Mouse (Mus musculus) adrenal gland, postnatal 25 days (tissue): Measurements from ENCODE around the gene Invs. TPM values are rescaled to one million over a fixed set of nuclear protein-coding genes. Genes with fewer than 3 reads are reported as not detected.
"Not testable (repeated sequence)": the region's sequence is repeated elsewhere in the genome, so short reads cannot be mapped to it uniquely, and the experiment has no call there.

Experiments used
- DNase-seq: peaks from one replicate; pipeline ENCODE4 v3.0.0; 2021; ENCODE audit warnings: mixed read lengths
- total RNA-seq: library from RNA; stranded (reverse); gene quantifications from 2 replicates; pipeline ENCODE4 v1.2.3, GENCODE M21; 2021

Invs gene
- total RNA-seq, 1 experiment from 2014 or later: 13.6 TPM

DNA sequence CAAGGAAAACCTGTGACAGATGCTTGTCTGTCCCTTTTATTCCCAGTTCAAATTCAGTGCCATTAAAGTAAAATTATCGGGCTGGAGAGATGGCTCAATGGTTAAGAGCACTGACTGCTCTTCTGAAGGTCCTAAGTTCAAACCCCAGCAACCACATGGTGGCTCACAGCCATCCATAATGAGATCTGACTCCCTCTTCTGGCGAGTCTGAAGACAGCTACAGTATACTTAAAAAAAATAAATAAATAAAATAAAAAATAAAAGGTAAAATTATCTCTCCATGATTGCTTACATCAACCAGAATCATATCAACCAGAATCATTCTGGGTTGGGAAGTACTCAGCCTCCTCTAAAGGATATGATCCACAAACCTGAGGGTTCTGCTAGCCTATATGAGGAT, 48.5 kb downstream of the Invs start:
- DNase-seq: no peak

DNA sequence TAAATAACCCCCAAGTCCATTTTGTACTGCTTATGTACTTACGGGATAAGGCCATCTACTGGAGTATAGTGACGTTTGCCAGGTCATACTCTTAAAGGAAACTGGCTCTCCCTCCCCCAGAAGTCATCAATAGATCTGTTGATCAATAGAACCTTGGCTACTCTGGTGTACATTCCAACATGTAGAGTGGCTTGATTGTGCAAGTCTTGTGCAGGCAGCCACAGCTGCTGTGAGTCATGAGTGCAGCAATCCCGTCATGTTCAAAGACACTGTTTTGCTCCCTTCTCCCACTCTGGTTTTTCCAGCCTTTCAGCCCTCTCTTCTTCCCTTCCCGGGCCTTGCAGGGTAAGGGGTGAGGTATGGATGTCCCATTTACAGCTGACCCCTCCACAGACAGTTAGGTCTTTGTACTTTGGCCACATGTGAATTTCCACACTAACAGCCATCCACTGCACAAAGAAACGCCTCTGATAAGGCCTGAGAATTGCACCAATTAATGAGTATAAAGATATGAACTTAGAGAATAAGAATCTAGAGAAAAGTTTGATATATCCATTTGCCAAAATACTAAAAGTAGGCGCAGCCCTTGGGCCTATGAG, 53.0 kb downstream of the Invs start:
- no peak for DNase-seq

DNA sequence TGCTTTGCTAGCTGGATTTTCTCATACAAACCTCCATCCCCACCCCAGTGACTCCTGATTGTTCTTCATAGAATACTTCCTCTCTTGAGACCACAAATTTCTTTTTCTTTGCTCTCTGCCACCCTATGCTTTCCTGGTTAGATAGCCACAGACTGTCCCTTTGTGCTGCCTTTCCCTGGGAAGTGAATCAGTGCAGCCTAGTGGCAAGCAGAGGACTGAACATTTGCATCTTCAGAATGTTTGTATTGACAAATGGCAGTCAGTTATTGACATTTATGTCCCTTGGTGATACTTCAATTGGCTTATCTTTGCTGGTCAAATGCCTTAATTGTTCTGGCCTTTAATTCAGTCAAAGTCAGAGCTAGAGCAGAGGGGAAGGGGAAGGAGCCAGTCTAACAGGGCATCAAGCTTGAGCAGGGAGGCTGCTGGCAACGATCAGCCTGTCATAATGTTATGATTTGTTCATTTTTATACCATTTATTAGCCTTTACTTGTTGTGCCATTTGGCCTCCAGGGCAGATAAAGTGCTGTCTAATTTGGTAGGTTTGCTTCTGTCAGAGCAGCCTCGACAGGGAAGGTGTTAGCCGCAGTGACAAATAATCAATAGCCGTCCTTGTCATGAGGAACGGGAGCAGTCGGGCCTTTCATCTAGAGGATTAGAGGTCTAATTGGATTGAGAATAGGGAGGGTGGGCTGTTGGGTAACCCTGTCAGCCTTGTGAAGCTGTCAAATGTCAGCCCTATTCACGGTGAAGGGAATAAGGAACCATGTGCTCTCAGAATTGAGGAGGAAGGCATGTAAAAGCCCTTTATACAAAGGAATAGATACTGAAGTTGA, 55.6 kb downstream of the Invs start:
- no peak for DNase-seq

DNA sequence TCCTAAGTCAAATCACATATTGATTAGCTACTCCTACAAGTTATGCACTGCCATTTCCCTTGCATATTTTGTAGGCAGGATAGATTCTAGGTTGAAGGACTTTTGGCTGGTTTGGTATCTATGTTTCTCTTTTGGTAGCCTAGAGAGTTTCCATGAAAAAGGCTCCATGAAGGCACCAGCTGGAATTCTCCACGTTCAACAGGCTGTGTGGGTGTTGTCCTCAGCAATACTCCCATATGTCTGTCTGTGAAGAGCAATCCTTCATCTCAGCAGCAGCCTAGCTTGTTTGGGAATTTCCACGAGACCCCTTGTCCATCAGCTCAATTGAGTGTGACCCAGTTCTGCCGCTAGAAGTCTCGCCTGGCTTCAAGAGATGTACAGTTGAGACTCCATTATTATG, 63.1 kb downstream of the Invs start:
- no peak for DNase-seq

DNA sequence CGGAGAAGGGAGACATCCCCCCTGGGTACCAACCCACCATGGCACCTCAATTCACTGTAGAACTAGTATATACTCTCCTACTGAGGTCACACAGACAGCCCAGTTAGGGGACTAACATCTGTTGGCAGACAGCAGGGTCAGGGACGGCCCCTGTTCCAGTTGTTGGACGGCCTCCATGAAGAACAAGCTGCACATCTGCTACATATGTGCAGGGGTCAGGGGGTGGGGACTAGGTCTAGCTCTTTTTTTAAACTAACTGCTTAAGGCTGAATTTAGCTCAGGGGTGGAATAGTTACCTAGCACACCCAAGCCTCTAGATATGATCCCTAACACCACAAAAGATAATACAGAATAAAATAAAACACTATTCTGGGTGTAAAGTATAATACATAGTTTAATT, 82.8 kb downstream of the Invs start:
- DNase-seq: no peak

DNA sequence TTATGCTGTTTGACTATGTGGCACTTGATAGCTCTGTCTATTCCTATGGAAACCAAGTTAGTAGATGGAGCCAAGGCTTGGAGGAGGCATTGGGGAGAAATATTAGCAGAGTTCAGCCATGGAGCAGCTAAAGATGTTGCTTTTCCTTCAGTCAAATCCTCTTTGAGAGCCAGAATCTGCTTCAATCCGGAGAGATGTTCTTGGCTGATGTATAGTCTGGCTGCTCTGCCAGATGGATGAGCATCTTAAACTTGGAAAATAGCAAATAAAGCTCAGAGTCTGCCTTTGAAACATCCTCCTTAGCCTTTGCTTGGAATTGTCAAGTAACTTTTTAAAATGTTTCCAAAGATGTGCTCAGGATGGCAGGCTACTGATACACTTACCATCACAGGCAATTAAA, 91.5 kb downstream of the Invs start:
- DNase-seq: no peak

DNA sequence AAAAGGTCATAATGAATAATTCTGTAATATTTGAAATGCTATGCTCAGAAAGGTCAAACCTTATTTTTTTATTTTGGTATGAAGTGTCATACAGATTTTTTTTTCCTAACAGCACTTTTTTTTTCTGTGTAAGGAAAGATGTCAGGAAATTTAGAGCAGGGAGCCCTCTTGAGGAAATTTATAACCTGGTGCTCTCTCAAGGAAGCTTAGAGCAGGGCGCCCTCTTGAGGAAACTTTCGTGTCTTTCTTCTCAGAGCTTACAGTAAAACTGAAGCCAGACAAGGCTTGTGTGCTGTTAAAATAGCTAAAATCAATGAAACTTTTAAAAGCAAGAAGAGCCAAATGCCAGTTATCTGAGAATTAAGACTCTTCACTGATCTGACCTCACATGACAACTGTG, 101.4 kb downstream of the Invs start:
- peak; percentile 64 for DNase-seq

DNA sequence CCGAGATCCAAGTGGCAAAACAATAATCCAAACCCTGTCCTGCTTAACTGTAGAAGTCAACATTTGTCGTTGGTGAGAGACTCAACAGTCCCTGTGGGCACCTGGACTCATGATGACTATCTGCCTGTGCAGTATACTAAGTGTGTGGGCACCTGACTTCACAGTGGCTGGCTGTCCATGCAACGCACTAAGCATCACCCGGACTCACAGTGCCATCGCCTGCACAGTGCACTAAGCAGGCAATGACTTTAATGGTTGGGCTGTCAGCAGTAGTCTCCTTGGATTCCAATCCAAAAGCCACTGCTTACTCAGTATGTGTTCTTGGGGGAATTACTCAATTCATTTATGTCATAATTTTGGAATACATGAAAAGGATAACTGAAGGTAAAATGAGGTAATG, 102.9 kb downstream of the Invs start:
- no peak for DNase-seq

DNA sequence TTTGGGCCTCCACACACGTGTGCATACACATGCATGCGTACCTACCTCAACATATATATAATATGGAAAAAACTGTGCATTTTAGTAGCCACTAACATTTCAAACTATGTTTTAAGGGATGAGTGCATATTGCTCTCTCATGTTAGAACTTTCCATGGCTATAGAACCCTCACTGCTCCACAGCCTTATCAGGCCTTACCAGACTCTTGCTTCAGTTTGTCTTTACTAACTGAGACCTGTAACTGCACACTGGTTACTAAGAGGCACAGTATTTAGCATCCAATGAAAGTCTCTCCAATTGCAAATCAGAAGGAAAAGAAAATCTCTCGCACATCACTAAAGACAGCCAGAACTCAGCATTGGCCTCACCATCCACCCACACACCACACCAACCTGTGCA, 117.4 kb downstream of the Invs start:
- no peak for DNase-seq

DNA sequence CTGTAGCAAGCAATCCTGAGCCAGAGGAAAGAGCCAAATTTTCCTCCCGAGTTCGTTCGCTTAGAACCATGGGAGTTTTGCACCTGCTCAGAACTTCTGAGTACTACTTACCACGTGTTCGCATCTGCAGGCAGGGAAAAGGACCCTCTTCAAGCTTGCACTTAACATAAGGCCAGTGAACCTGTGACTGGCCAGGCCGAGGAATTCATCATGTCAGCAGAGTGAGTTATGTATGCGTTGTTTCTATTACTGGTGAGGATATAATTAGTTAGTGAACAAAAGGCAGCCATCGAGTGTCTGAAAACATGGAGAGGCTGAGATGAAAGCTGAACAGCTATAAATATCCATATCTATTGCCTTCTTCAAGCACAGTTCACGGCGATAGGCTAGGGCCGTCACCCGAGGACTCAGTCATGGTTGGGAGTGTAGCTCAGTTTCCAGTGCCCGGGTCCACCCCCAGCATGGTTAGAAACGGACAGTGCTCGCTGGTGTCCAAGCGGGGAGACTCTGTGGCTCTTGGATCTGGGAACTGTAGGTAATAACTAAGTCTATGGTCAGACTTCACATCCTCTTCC, 123.6 kb downstream of the Invs start:
- no peak for DNase-seq

DNA sequence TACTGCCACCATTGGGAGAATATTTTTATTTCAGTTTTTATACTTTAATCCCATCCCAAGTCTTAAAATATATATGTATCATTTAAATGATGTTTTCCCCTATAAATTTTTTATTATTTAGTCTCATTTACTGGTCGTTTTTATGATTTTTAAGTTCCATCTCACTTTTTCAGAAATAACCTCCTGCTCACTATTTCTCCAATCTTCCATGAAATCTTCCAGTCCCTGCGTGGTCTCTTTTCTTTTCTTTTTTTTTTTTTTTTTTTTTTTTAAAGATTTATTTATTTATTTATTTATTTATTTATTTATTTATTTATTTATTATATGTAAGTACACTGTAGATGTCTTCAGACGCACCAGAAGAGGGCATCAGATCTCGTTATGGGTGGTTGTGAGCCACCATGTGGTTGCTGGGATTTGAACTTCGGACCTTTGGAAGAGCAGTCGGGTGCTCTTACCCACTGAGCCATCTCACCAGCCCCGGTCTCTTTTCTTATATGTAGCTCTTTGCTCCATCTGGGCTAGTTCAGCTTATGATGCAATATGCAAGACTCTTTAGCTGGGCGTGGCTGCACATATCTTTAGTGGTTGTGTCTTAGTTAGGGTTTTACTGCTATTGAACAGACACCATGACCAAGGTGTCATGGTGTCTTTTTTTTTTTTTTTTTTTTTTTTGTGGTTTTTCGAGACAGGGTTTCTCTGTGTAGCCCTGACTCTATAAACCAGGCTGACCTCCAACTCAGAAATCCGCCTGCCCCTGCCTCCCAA, 126.3 kb downstream of the Invs start:
- DNase-seq: not testable (repeated sequence)

DNA sequence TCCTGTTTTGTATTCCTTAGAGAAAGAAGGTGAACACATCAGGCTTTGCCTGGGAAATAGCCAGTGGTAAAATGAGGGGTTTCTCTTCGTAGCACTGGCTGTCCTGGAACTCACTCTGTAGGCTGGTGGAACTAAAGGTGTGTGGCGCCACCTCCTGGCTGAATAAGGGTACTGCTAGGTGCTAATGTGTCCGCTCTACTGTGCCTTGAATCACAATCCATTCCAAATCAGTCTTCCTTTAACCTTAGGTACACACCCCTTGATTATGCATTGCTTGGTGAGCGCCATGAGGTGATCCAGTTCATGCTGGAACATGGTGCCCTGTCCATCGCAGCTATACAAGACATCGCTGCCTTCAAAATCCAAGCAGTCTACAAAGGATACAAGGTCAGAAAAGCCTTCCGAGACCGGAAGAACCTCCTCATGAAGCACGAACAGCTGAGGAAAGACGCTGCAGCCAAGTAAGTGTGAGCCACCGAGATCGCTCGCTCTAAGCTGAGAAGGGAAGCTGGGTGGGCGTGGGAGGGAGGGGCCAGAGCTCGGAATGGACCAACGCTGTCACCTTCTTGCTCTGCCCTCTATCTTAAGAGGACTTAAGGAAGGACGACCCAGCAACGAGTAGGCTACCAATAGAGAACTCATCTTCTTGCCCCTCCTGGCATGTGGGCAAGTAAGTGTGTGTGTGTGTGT, 127.9 kb downstream of the Invs start:
- peak; percentile 69 for DNase-seq

DNA sequence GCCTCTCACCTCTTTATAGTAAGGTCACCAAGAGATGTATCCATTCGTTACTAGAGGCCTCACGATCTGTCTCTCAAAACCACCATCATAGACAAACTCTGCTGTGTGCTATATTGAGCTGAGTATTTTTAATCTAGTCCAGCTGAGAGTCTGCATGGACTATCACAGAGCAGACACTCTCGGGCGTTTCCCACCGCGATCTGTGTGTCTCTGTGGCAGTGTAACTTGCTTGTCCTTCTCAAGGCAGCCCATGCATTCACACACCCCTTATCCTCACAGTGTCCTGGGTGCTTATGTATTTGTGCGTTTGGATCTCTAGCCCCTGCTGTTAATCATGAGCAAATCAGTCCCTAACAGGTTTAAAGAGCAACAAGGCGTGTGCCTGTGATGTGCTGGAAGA, 133.9 kb downstream of the Invs start:
- no peak for DNase-seq

DNA sequence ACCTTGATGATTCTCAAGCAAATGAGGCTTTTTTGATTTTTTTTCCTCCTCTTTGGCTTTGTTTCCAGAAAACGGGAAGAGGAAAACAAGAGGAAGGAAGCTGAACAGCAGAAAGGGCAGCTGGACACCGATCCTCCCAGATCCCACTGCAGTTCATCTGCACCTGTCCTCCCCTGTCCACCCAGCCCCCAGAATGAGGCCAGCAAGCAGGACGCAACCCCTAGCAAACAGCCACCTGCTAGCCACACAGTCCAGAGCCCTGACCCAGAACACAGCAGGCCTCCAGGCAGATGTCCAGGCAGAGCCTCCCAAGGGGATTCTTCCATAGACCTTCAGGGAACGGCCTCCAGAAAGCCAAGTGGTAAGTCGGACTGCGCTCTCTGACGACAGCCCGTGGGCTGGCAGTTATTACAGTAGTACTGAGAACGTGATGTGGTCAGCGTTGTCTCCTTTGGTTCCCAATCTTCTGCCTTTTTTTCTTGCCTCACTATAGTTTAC, 136.3 kb downstream of the Invs start:
- DNase-seq: peak; percentile 38

DNA sequence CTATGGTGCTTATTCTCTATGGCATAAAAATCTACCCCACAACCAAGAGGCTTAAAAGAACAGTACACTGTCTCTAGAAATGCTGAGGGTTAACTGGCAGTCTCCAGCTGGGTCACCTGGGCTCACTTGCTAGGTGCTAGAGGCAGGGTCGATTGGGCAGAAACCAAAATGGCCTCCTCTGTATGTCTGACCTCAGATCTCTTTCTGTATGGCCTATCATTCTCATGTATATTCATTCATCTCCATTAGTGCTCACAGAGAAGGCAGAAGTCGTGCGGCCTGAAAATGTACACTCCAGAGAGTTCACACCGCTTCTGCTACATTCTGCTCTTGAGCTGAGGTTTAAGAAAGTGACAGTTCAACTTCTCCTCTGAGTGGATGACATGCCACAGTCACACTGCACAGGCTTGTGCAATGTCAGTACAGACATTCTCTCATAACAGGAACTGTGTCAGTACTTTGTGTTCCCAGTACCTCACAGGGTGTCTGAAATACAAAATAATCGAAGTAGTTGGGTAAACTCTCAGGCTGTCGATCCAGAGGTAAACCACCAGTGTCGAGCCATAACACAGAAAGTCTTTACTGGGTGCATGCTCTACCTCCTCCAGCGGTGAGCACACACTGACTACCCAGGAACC, 139.4 kb downstream of the Invs start:
- DNase-seq: no peak

DNA sequence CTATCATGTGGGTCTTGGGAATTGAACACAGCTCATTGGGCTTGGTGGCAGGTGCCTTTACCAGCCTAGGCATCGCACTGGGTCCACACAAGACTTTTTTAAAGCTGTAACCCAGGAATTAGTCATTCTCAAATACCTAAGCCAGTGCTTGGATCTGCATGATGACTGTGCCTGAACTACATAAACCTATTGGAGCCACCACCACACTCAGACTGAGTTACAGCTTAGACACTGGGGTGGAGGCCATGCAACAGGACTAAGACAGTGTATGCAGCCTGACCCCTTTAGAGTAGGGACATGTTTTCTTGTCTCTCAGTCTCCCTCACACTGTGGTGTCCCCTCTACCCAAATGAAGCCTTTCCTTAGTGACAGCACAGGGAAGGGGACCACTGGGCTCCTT, 143.1 kb downstream of the Invs start:
- DNase-seq: no peak

DNA sequence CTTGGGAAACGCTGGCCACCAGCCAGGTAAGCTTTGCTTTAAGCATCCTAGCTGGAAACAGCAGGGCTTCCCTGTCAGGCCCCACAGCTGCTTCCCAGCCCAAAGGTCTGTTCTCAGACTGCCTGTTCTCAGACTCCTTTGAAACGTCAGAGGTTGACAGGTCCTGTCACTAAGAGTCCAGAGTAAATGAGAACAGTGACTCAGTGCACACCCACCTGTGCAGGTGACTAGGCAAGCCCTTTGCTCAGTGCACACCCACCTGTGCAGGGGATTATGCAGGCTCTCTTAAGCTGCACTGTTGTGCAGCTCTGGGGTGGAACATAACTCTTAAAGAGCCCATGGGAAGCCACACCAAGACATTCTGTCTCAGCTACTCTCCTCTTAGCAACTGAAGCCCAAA, 144.2 kb downstream of the Invs start:
- no peak for DNase-seq

DNA sequence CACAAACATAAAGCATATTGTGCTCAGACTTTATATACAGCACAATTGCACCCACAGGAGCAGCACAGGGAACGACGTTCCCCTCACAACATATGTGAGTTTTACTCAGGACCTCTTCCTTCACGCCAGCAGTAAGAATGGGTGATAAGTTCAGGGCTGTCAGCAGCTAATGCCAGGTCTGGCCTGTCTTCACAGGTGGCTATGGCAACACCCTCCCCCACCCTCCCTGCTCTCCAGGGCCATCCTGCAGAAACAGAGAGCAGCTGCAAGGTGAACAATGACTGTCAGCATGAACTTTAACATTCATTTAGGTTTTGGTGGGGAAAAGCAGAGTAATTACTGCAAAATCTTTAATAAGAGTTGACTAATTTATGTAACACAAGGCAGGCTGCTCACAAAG, 147.9 kb downstream of the Invs start:
- no peak for DNase-seq

DNA sequence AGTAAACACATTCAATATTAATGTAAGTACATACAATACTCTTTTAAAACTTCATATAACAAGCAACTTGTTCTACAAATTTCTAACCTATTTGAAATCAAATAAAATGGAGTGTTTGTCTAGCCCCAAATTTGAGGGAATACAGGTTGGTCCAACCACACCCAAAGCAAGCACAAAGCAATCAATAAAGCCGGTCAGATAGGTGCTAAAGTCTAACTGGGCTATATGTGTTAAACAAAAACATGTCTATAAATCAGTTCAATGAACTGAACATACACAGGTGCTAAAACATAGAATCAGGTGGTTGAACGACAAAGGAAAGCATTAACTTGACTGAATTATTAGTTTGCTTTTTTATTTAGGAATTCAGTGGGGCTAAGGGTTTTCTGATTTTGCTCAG, 148.5 kb downstream of the Invs start:
- DNase-seq: no peak

DNA sequence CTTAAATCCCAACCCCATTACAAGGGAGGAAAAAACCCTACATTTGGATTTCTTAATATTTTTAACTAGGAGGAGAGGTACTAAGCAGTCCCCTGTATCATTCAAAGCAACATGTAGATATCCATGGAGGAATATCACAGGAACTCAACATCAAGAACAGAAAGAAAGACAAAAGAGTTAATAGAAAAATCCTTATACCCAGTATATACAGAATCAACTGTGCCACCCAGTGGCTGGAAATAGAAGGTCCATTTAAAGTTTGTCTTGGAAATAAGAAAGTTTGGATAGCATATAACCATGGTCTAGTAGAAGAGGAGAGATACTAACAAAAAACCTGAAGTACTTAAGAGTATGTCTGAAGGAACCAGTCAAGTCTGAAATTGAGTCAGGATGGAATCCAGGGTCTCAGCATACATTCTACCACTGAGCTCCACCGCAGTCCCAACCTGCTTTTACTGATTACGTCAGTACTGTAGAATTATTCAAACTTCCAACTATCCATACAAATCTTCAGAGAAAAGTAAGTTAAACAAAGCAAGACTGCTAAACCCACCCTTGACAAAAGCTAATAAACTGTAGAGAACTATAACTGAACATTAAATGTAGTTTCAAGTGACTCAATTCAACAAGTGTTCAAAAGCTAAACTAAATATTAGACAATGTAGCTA, 174.7 kb downstream of the Invs start:
- DNase-seq: no peak

DNA sequence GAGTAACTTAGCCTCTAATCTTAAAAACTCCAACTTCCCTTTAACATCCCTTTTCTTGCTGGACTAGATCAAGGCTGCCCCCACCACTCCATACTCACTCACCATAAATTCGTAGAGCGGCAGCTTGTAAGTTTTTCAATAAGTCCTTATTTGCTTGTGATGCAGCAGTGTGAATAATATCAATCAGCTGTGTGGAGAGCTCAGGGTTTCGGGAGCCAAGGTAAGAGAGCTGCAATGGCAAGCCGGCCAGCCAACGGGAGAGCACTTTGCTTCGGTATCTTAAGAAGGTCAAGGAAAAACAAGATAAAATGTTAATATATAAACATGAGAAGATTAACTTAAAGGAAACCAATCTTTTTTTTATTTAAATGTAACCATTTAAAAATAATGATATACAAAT, 178.9 kb downstream of the Invs start:
- peak; percentile 13 for DNase-seq
